Mouse (Mus musculus): Measurements from ENCODE around the gene Heatr3.
A peak's percentile ranks its signal among the peaks of the same experiment; 100 is the strongest.

Gene Heatr3

DNA sequence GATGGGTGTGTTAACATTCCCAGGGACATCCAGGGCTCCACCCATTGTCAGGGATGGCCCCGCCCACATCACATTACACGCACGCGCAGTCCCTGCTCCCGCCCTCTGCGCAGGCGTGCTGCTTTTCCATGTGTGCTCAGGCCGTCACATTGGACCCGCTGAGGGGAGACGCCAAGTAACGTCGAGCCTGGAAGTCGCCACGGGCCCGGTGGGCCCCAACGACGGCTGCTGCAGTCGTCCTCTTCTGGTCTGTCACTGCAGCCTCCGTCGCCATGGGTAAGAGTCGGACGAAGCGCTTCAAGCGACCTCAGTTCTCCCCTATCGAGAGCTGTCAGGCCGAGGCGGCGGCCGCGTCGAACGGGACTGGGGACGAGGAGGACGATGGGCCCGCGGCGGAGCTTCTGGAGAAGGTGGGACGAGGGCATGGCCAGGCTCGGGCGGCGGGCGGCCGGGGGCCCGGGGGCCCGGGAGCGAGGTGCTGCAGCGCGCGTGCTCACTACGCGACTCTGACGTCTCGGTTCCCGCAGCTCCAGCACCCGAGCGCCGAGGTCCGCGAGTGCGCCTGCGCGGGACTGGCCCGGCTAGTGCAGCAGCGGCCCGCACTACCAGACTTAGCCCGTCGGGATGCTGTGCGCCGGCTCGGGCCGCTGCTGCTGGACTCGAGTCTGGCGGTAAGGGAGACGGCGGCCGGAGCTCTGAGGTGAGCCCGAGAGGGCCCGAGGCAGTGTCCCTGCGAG, at the start of gene Heatr3:
Gene Heatr3, plus strand, starts transcription at position 108 of the 737 bp plus-strand sequence.
- DNase-seq = peak; percentile 95

DNA sequence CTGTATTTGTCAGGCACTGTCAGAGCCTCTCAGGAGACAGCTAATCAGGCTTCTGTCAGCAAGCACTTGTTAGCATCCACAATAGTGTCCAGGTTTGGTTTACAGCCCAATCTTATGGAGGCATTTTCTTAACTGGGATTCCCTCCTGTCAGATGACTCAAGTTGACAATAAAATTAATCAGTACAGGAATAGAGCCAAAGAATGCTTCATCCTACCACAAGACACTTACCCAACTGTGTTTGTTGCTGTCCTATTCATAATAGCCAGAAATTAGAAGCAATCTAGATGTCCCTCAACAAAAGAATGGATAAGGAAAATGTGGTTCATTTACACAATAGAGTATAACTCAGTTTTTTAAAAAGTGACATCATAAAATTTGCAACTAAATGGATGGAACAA, 49.6 kb upstream of the Heatr3 start:
- DNase-seq = no peak

DNA sequence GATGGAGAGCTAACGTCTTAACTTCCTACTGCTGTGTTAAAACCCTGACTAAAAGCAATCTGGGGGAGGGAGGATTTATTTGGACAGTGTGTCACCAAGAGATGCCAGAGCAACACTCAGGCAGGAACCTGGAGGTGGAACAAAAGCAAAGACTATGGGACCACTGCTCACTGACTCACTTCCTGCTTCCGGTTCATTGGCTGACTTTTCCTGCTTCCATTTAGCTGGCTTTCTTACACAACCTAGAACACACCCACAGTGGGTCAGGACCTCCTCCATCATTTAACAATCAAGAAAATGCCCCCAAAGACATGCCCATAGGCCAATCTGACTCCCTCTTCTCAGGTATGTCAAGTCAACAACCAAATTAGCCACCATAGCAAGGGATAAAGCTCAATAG, 46.0 kb upstream of the Heatr3 start:
- no peak for DNase-seq

- DNase-seq = no peak
These were observed 44.3 kb upstream of the Heatr3 start for GRCm38 (mm10) chr8:88093367-88093766.

- DNase-seq = no peak
These were observed 38.8 kb upstream of the Heatr3 start for GRCm38 (mm10) chr8:88098856-88099255.

DNA sequence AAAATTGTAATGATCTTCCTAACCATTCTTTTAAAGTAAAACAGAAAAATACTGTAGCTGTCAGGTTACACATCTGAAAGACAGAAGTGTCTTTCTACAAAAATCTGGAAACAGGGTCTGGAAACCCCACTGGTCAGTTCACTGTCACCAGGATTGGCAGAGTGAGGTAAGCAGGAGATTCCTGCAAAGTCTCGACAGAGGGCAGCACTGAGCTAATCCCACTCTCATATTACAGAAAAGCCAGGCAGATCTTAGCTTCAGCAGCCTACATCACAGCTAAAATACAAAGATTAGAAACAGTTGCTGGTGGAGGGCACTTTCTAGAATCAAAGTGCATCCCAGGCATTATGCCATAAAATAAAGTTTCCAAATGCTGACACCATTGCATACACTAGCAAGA, 38.1 kb upstream of the Heatr3 start:
- DNase-seq = peak; percentile 40

- DNase-seq = no peak
These were observed 28.4 kb upstream of the Heatr3 start for GRCm38 (mm10) chr8:88109241-88109640.

DNA sequence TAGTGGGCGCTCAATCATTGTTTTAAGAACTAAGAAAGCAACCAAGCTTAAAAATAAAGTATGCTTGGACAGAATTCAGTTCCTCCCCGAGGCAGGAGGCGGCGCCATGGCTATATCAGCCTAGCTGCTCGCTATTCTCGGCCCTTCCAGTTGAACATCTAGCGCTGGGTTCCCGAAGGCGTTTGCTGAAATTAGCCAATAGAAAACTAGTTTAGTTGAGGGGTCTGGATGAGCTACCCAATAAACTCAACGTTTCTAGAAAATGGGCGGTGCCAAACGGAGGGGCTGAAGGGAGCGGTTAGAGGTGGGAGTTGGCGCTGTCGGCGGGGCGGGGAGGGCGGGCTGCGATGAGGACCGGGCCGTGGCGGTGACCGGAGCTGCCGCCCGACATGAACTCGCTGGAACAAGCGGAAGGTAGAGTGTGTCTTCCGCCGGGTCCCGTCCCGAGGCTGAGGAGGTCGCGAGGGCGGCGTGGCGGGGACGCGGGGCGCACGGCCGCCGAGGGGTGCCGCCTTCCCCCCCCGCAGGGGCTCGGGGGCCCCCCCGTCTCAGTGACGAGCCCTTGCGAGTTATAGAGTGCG, 19.1 kb upstream of the Heatr3 start, which contains the start of gene Cnep1r1:
Gene Cnep1r1, plus strand, starts transcription at position 314 of the 581 bp plus-strand sequence.
- DNase-seq = peak; percentile 93

- DNase-seq = peak; percentile 75
These were observed 18.6 kb upstream of the Heatr3 start for GRCm38 (mm10) chr8:88119076-88119475.

GRCm38 (mm10) chr8:88124850-88125249, 12.8 kb upstream of the Heatr3 start:
- no peak for DNase-seq

DNA sequence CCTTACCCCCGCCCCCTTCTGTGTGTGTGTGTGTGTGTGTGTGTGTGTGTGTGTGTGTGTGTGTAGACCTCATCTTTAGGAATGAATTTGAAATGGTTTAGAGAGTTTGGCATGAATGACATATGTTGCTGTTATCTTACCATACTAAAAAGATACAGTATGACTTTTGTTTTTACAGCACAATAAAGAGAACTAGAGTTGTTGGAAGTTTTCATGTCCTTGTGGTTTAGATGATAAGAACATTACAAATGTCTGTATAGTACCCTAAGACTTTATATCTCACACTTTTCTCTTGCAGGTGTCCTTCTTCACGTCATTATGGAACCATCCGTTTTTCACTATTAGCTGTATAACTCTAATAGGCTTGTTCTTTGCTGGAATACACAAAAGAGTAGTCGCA, 8.3 kb upstream of the Heatr3 start:
- no peak for DNase-seq

GRCm38 (mm10) chr8:88130754-88131317, 6.8 kb upstream of the Heatr3 start:
- no peak for DNase-seq

GRCm38 (mm10) chr8:88139256-88139655, 1.6 kb downstream of the Heatr3 start:
- no peak for DNase-seq

DNA sequence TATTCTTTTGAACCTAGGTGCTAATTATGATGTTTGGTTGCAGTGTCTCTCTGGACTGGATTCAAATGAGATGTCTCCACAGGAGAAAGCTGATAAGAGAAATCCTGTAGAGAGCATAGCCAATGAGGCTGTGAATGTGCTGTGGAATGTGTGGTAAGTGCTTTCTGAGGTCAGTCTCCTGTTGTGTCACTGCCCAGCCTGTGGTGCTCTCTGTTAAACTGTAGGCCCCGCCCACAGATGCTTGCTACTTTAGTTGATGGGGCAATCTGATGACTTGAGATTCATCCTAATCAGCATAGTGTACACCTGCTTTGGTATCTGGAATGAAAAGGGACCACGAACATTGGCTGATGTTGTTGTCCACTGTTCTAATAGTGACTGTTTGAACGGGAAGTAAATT, 4.0 kb downstream of the Heatr3 start:
- DNase-seq = no peak

DNA sequence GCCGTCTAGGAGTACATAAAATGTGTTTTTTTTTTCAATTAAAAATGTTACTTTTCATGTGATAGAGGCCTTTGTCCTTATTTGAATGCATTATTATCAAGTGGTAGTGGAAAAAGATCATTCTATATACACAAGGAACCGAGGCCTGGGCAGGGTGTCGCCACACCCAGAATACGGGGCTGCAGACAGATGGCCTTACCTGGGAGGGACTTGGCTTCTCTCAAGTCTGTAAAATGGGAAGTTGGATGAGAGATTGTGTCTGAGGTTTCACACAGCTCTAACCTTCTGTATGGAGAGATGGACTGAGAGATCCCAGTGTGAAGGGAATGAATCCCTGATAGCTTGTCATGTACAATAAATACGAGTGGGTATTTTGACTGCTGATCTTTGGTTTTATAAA, 6.4 kb downstream of the Heatr3 start:
- DNase-seq = no peak

DNA sequence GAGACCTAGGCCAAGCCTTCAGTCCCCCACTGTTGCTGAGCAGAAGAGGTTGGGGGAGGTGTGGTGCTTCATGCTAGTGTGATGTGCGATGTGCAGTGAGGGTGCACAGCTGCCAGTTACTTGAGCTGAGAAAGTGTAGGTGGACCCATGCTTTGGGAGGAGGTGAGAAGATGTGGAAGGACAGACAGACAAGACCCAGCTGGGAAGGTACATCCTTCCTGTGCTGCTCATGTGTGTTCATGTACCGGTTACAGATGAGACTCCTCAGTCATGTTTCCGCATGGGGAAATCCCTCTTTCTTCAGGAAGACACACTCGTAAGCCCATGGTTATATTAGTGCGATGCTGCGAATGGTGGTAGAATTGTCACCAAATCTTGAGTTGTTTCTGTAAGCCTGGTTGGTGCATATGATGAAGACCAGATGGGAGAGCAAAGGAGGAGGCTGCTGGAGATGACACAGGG, 13.3 kb downstream of the Heatr3 start:
- no peak for DNase-seq

GRCm38 (mm10) chr8:88160237-88160995, 22.8 kb downstream of the Heatr3 start:
- no peak for DNase-seq

DNA sequence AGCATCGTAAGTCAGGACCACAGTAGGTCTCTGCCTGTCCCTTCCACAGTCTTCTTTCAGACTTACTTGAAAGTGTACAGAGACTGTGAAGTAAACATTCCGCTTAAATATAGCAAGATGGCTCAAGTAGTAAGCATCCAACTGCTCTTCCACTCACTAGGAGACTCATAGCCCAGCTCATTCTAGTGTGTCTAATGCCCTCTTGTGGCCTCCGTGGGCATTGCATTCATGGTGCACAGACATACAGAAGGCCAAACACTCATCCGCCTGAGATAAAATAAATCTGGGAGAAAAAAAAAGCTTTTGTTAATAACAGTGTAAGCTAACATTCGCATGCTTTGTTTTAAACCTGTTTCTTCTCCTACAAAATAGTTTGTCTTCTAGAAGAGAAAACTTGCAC, 23.8 kb downstream of the Heatr3 start:
- peak; percentile 81 for DNase-seq

DNA sequence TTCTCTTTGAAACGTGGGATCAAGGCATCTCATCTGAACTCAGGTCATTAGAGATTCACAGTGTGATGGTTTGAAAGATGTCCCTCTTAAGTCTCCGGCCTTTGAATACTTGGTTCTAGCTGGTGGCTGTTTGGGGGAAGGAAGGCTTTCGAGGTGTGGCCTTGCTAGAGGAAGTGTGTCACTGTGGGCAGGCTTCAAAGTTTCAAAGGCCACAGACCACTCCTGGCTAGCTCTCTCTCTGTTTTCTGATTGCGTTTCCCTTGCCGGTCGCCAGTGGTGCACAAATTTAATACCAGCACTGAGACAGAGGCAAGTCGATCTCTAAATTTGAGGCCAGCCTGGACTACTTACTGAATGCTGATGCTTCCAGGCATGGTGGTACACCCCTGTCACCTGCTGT, 37.6 kb downstream of the Heatr3 start:
- no peak for DNase-seq

DNA sequence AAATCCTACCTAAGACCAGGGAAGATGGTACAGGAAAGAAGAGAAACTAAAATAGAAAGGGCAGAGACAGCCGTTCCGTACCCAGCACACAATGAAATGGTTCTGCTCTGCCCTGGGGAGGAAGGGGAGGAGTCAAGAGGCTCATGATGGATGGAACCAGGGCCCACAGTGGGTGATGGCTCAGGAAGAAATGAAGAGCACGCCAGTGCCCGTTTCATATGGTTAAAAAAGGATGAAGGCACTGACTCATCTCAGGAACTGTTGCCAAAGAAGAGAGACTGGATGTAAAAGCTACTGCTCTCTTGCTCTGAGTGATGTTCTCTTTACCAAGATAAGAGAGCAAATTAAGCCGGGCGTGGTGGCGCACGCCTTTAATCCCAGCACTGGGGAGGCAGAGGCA, 39.6 kb downstream of the Heatr3 start:
- DNase-seq = no peak

GRCm38 (mm10) chr8:88183121-88183520, 45.5 kb downstream of the Heatr3 start:
- no peak for DNase-seq

DNA sequence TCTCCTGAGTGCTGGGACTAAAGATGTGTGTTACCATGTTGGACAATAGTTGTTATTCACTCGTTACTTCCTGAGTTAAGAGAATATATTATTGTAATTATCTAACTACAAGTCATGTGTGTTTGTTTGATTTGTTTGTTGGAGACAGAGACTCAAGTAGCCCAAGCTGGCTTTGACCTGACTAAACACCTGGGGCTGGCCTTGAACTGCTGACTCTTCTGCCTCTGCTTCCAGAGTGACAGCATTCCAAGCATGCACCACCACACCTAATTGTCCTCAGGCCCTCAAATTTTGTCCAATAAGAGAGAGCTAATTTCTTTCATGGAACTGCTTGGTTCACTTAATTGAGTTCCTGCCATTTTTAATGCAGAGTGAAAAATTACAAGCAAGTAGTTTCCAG, 47.3 kb downstream of the Heatr3 start:
- DNase-seq = no peak

DNA sequence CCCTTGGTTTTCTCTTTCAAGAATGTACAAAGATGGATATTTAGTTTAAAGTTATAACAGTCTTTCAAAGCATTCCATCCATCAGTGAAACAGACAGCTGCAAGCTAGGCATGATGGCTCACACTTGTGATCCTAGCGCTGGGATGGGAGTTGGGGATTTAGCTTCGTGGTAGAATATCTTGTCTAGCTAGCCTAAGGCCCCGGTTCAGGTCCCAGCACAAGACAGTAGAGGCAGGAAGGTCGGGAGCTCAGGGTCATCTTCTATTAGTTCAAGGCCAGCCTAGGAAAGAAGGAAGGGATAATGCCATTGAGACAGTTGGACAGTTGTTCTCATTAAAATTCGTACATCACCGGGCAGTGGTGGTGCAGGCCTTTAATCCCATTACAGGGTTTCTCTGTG, 48.1 kb downstream of the Heatr3 start:
- DNase-seq = no peak

Measured in liver (tissue).